Mouse (Mus musculus): ENCODE results near the gene Hoxb7. TPM values are rescaled to one million over a fixed set of nuclear protein-coding genes. Genes with fewer than 3 reads are reported as not detected.
A peak's percentile ranks its signal among the peaks of the same experiment; 100 is the strongest.

Gene Hoxb7
- polyA plus RNA-seq, 1 experiment from 2014 or later: 101 TPM

GRCm38 (mm10) chr11:96327122-96327521 is 40.7 kb downstream of the Hoxb7 start:
- WGBS: 3% methylated on average over 7 of the region's 7 CpGs
- no peak for ATAC-seq (ENCODE audit: low FRiP score, low read depth)
- Histone ChIP-seq H3K27ac (peak overlapping the region; percentile 100), H3K9me3 (no peaks in the 10 kb centered on the region), H3K4me3 (peak overlapping the region; percentile 65), H3K4me1 (peaks cover 82% of the 10 kb centered on the region), H3K27me3 (replicated peaks) (no peaks in the 10 kb centered on the region), H3K36me3 (peaks cover 21% of the 10 kb centered on the region), H3K9ac (peak overlapping the region; percentile 100), H3K4me2 (replicated peaks) (peak overlapping the region; percentile 100)

- H3K27me3 ChIP-seq (replicated peaks): no peaks in the 10 kb centered on the region
- H3K9ac ChIP-seq: peak overlapping the region; percentile 100
- H3K27ac ChIP-seq: peak overlapping the region; percentile 100
- no peaks in the 10 kb centered on the region for H3K9me3 ChIP-seq
- ATAC-seq (ENCODE audit: low FRiP score, low read depth): peak; percentile 54; the same call in 1 of the 2 replicates
- H3K4me1 ChIP-seq: peaks cover 82% of the 10 kb centered on the region
- WGBS: 7% methylated on average over 5 of the region's 5 CpGs
- peak overlapping the region; percentile 65 for H3K4me3 ChIP-seq
- H3K4me2 ChIP-seq (replicated peaks): peak overlapping the region; percentile 100
- H3K36me3 ChIP-seq: peaks cover 27% of the 10 kb centered on the region
Observed at GRCm38 (mm10) chr11:96327750-96328149, 41.3 kb downstream of the Hoxb7 start.

GRCm38 (mm10) chr11:96328605-96329004 is 42.2 kb downstream of the Hoxb7 start:
- Histone ChIP-seq H3K4me2 (replicated peaks) (peak overlapping the region; percentile 100), H3K36me3 (peaks cover 32% of the 10 kb centered on the region), H3K4me3 (peak overlapping the region; percentile 65), H3K27me3 (replicated peaks) (no peaks in the 10 kb centered on the region), H3K27ac (peak overlapping the region; percentile 100), H3K4me1 (peaks cover 86% of the 10 kb centered on the region), H3K9me3 (no peaks in the 10 kb centered on the region), H3K9ac (peak overlapping the region; percentile 100)
- WGBS: 2% methylated on average over 8 of the region's 8 CpGs
- no peak for ATAC-seq (ENCODE audit: low FRiP score, low read depth)

GRCm38 (mm10) chr11:96332105-96332504 is 45.7 kb downstream of the Hoxb7 start:
- no peak for ATAC-seq (ENCODE audit: low FRiP score, low read depth)
- peak overlapping the region; percentile 100 for H3K27ac ChIP-seq
- peak overlapping the region; percentile 100 for H3K9ac ChIP-seq
- peak overlapping the region; percentile 65 for H3K4me3 ChIP-seq
- H3K4me1 ChIP-seq: peaks cover 94% of the 10 kb centered on the region
- 1% methylated on average over 8 of the region's 8 CpGs for WGBS
- no peaks in the 10 kb centered on the region for H3K27me3 ChIP-seq (replicated peaks)
- peak overlapping the region; percentile 100 for H3K4me2 ChIP-seq (replicated peaks)
- peaks cover 27% of the 10 kb centered on the region for H3K36me3 ChIP-seq
- no peaks in the 10 kb centered on the region for H3K9me3 ChIP-seq

- H3K4me3 ChIP-seq: peak overlapping the region; percentile 65
- WGBS: 2% methylated on average over 35 of the region's 35 CpGs
- H3K36me3 ChIP-seq: peaks cover 27% of the 10 kb centered on the region
- H3K9me3 ChIP-seq: no peaks in the 10 kb centered on the region
- H3K4me2 ChIP-seq (replicated peaks): peak overlapping the region; percentile 100
- H3K4me1 ChIP-seq: peaks cover 94% of the 10 kb centered on the region
- no peaks in the 10 kb centered on the region for H3K27me3 ChIP-seq (replicated peaks)
- peak overlapping the region; percentile 100 for H3K27ac ChIP-seq
- H3K9ac ChIP-seq: peak overlapping the region; percentile 100
- no peak for ATAC-seq (ENCODE audit: low FRiP score, low read depth)
Observed at GRCm38 (mm10) chr11:96332618-96333032, 46.2 kb downstream of the Hoxb7 start.

- WGBS: 3% methylated on average over 17 of the region's 17 CpGs
- Histone ChIP-seq H3K9me3 (no peaks in the 10 kb centered on the region), H3K4me1 (peaks cover 98% of the 10 kb centered on the region), H3K36me3 (peaks cover 27% of the 10 kb centered on the region), H3K9ac (peak overlapping the region; percentile 100), H3K27ac (peak overlapping the region; percentile 100), H3K27me3 (replicated peaks) (no peaks in the 10 kb centered on the region), H3K4me3 (peak overlapping the region; percentile 65), H3K4me2 (replicated peaks) (peak overlapping the region; percentile 100)
- no peak for ATAC-seq (ENCODE audit: low FRiP score, low read depth)
Observed at GRCm38 (mm10) chr11:96333241-96334001, 47.0 kb downstream of the Hoxb7 start.

- no peaks in the 10 kb centered on the region for H3K9me3 ChIP-seq
- peak overlapping the region; percentile 100 for H3K4me2 ChIP-seq (replicated peaks)
- H3K27me3 ChIP-seq (replicated peaks): no peaks in the 10 kb centered on the region
- H3K27ac ChIP-seq: peak overlapping the region; percentile 100
- H3K9ac ChIP-seq: peak overlapping the region; percentile 100
- peak overlapping the region; percentile 65 for H3K4me3 ChIP-seq
- no peak for ATAC-seq (ENCODE audit: low FRiP score, low read depth)
- H3K4me1 ChIP-seq: peaks cover 98% of the 10 kb centered on the region
- 7% methylated on average over 2 of the region's 2 CpGs for WGBS
- H3K36me3 ChIP-seq: peaks cover 27% of the 10 kb centered on the region
Observed at GRCm38 (mm10) chr11:96334002-96334364, 47.6 kb downstream of the Hoxb7 start.

- Histone ChIP-seq H3K4me1 (peaks cover 99% of the 10 kb centered on the region), H3K36me3 (peaks cover 27% of the 10 kb centered on the region), H3K27ac (peak overlapping the region; percentile 100), H3K4me3 (peak overlapping the region; percentile 65), H3K4me2 (replicated peaks) (peak overlapping the region; percentile 100), H3K27me3 (replicated peaks) (no peaks in the 10 kb centered on the region), H3K9me3 (no peaks in the 10 kb centered on the region), H3K9ac (peak overlapping the region; percentile 100)
- ATAC-seq (ENCODE audit: low FRiP score, low read depth): no peak
- WGBS: 14% methylated on average over 3 of the region's 3 CpGs
Observed at GRCm38 (mm10) chr11:96334998-96335397, 48.6 kb downstream of the Hoxb7 start.

GRCm38 (mm10) chr11:96336597-96336996 is 50.2 kb downstream of the Hoxb7 start:
- Histone ChIP-seq H3K27ac (peak overlapping the region; percentile 100), H3K4me1 (peaks cover 93% of the 10 kb centered on the region), H3K27me3 (replicated peaks) (no peaks in the 10 kb centered on the region), H3K4me2 (replicated peaks) (peak overlapping the region; percentile 100), H3K36me3 (peaks cover 23% of the 10 kb centered on the region), H3K4me3 (peak overlapping the region; percentile 21), H3K9me3 (no peaks in the 10 kb centered on the region), H3K9ac (peak overlapping the region; percentile 100)
- 15% methylated on average over 2 of the region's 2 CpGs for WGBS
- ATAC-seq (ENCODE audit: low FRiP score, low read depth): no peak

GRCm38 (mm10) chr11:96337026-96337425 is 50.6 kb downstream of the Hoxb7 start:
- peak overlapping the region; percentile 100 for H3K9ac ChIP-seq
- H3K36me3 ChIP-seq: peaks cover 23% of the 10 kb centered on the region
- no peak for ATAC-seq (ENCODE audit: low FRiP score, low read depth)
- H3K4me1 ChIP-seq: peaks cover 93% of the 10 kb centered on the region
- H3K4me2 ChIP-seq (replicated peaks): peak overlapping the region; percentile 100
- H3K27ac ChIP-seq: peak overlapping the region; percentile 100
- 5% methylated on average over 6 of the region's 6 CpGs for WGBS
- no peaks in the 10 kb centered on the region for H3K9me3 ChIP-seq
- peak overlapping the region; percentile 21 for H3K4me3 ChIP-seq
- H3K27me3 ChIP-seq (replicated peaks): no peaks in the 10 kb centered on the region

GRCm38 (mm10) chr11:96338957-96339855 is 52.8 kb downstream of the Hoxb7 start:
- H3K4me1 ChIP-seq: peaks cover 90% of the 10 kb centered on the region
- WGBS: 13% methylated on average over 7 of the region's 7 CpGs
- H3K9ac ChIP-seq: peak overlapping the region; percentile 100
- peak overlapping the region; percentile 100 for H3K4me2 ChIP-seq (replicated peaks)
- no peak for ATAC-seq (ENCODE audit: low FRiP score, low read depth)
- peak overlapping the region; percentile 100 for H3K27ac ChIP-seq
- H3K27me3 ChIP-seq (replicated peaks): no peaks in the 10 kb centered on the region
- no peaks in the 10 kb centered on the region for H3K9me3 ChIP-seq
- peaks cover 14% of the 10 kb centered on the region for H3K36me3 ChIP-seq
- H3K4me3 ChIP-seq: peak overlapping the region; percentile 59
